Mouse (Mus musculus) C2C12 (cell line): Measurements from ENCODE around the gene Gprc5c. TPM values are rescaled to one million over a fixed set of nuclear protein-coding genes. Genes with fewer than 3 reads are reported as not detected.

Experiments
- H3K27me3 ChIP-seq: one replicate; pipeline ENCODE4 v1.6.1; 2011; ENCODE audit not compliant: control insufficient read depth, insufficient read depth, insufficient read length
- H3K36me3 ChIP-seq: one replicate; pipeline ENCODE4 v1.6.1; 2011; ENCODE audit not compliant: control insufficient read depth, insufficient read depth
- H3K4me3 ChIP-seq: one replicate; pipeline ENCODE4 v1.5.1; 2011; ENCODE audit warnings: mild to moderate bottlenecking, control low read depth; ENCODE audit not compliant: poor library complexity, insufficient read depth, severe bottlenecking
- H3K79me2 ChIP-seq: one replicate; pipeline ENCODE4 v1.6.1; 2011; ENCODE audit not compliant: control insufficient read depth, insufficient read depth
- H3K79me3 ChIP-seq: one replicate; pipeline ENCODE4 v1.6.1; 2011; ENCODE audit warnings: low read depth, control low read depth
- H3ac ChIP-seq: one replicate; pipeline ENCODE3; 2011; ENCODE audit warnings: low read depth; ENCODE audit not compliant: control insufficient read depth, insufficient read length
- CEBPB ChIP-seq: IDR thresholded peaks from one replicate; pipeline ENCODE4 v1.6.1; 2011; ENCODE audit warnings: low read depth, mild to moderate bottlenecking, control low read depth, moderate library complexity
- CTCF ChIP-seq: IDR thresholded peaks from one replicate; pipeline ENCODE4 v1.5.1; 2011; ENCODE audit not compliant: control insufficient read depth, insufficient read depth, insufficient read length
- FOSL1 ChIP-seq: IDR thresholded peaks from one replicate; pipeline ENCODE4 v1.8.0; 2011; ENCODE audit warnings: mild to moderate bottlenecking, low read length; ENCODE audit not compliant: poor library complexity, insufficient read depth, severe bottlenecking
- MAX ChIP-seq: IDR thresholded peaks from one replicate; pipeline ENCODE4 v1.6.1; 2011; ENCODE audit warnings: mild to moderate bottlenecking, control low read depth
- MYOD1 ChIP-seq: IDR thresholded peaks from one replicate; pipeline ENCODE4 v1.6.1; 2011; ENCODE audit warnings: low read depth; ENCODE audit not compliant: control insufficient read depth, insufficient read length
- MYOG ChIP-seq: IDR thresholded peaks from one replicate; pipeline ENCODE4 v1.6.1; 2011; ENCODE audit not compliant: control insufficient read depth, insufficient read length; ENCODE audit errors: extremely low read depth
- USF1 ChIP-seq: IDR thresholded peaks from one replicate; pipeline ENCODE4 v1.6.1; 2011; ENCODE audit warnings: low read depth, mild to moderate bottlenecking, control low read depth, moderate library complexity
- polyA plus RNA-seq: library from polyadenylated mRNA; unstranded; fragments of >200 nt; fragmentation: generic; extraction: Trizol; gene quantifications from one replicate; pipeline ENCODE4 v1.2.1, GENCODE M21; 2012; ENCODE audit warnings: missing spikeins

The Gprc5c gene
- polyA plus RNA-seq, 1 experiment: 0.75 TPM

- Histone ChIP-seq H3K36me3 (no peaks in the 10 kb centered on the region), H3K79me3 (no peaks in the 10 kb centered on the region)
- TF ChIP-seq FOSL1 (no peak), CEBPB (no peak), MYOD1 (no peak), MYOG (no peak), USF1 (no peak), MAX (no peak), CTCF (no peak)
These were observed 34.0 kb upstream of the Gprc5c start for GRCm38 (mm10) chr11:114816934-114817333.

GRCm38 (mm10) chr11:114818185-114818584, 32.8 kb upstream of the Gprc5c start:
- Histone ChIP-seq H3K4me3 (no peak overlapping the region), H3K79me2 (no peaks in the 10 kb centered on the region), H3K36me3 (no peaks in the 10 kb centered on the region), H3ac (no peak overlapping the region), H3K79me3 (no peaks in the 10 kb centered on the region), H3K27me3 (no peaks in the 10 kb centered on the region)
- no peak for TF ChIP-seq MYOD1
- TF ChIP-seq CEBPB: no peak
- no peak for TF ChIP-seq MYOG
- no peak for TF ChIP-seq FOSL1
- no peak for TF ChIP-seq MAX
- no peak for TF ChIP-seq CTCF
- no peak for TF ChIP-seq USF1

More at GRCm38 (mm10) chr11:114816934-114817333, 34.0 kb upstream of the Gprc5c start:
- H3K79me2 ChIP-seq: no peaks in the 10 kb centered on the region
- no peaks in the 10 kb centered on the region for H3K27me3 ChIP-seq
- H3K4me3 ChIP-seq: no peak overlapping the region
- no peak overlapping the region for H3ac ChIP-seq

GRCm38 (mm10) chr11:114819110-114819509, 31.8 kb upstream of the Gprc5c start:
- no peak overlapping the region for H3ac ChIP-seq
- no peaks in the 10 kb centered on the region for H3K36me3 ChIP-seq
- H3K79me2 ChIP-seq: no peaks in the 10 kb centered on the region
- no peaks in the 10 kb centered on the region for H3K79me3 ChIP-seq
- TF ChIP-seq MYOG: no peak
- H3K4me3 ChIP-seq: no peak overlapping the region
- no peaks in the 10 kb centered on the region for H3K27me3 ChIP-seq

- TF ChIP-seq CTCF: no peak
- TF ChIP-seq MAX: no peak
- no peak for TF ChIP-seq CEBPB
- no peak for TF ChIP-seq MYOG
- TF ChIP-seq FOSL1: no peak
- no peak for TF ChIP-seq USF1
- TF ChIP-seq MYOD1: no peak
- Histone ChIP-seq H3K79me2 (no peaks in the 10 kb centered on the region), H3K4me3 (no peak overlapping the region), H3ac (no peak overlapping the region), H3K79me3 (no peaks in the 10 kb centered on the region), H3K27me3 (no peaks in the 10 kb centered on the region), H3K36me3 (no peaks in the 10 kb centered on the region)
These were observed 30.5 kb upstream of the Gprc5c start for GRCm38 (mm10) chr11:114820444-114820843.

GRCm38 (mm10) chr11:114821325-114821724, 29.6 kb upstream of the Gprc5c start:
- TF ChIP-seq USF1 (no peak), FOSL1 (no peak), MYOG (no peak), CTCF (no peak), CEBPB (no peak), MYOD1 (no peak), MAX (no peak)
- Histone ChIP-seq H3K27me3 (no peaks in the 10 kb centered on the region), H3ac (no peak overlapping the region), H3K79me3 (no peaks in the 10 kb centered on the region), H3K36me3 (no peaks in the 10 kb centered on the region), H3K4me3 (no peak overlapping the region), H3K79me2 (no peaks in the 10 kb centered on the region)

GRCm38 (mm10) chr11:114822727-114823126, 28.2 kb upstream of the Gprc5c start:
- Histone ChIP-seq H3K4me3 (no peak overlapping the region), H3K79me2 (no peaks in the 10 kb centered on the region), H3K27me3 (no peaks in the 10 kb centered on the region), H3K36me3 (no peaks in the 10 kb centered on the region), H3K79me3 (no peaks in the 10 kb centered on the region), H3ac (no peak overlapping the region)
- TF ChIP-seq FOSL1 (no peak), USF1 (no peak), CTCF (no peak), MYOG (no peak), MAX (no peak), CEBPB (no peak), MYOD1 (no peak)
